Mouse (Mus musculus) cerebellum, adult 9-10 months (tissue): Measurements from ENCODE around the gene Prcc.
"Not testable (repeated sequence)": the region's sequence is repeated elsewhere in the genome, so short reads cannot be mapped to it uniquely, and the experiment has no call there.

Experiments used
- DNase-seq: peaks from one replicate; pipeline ENCODE4 v3.0.0; 2022

The Prcc gene

DNA sequence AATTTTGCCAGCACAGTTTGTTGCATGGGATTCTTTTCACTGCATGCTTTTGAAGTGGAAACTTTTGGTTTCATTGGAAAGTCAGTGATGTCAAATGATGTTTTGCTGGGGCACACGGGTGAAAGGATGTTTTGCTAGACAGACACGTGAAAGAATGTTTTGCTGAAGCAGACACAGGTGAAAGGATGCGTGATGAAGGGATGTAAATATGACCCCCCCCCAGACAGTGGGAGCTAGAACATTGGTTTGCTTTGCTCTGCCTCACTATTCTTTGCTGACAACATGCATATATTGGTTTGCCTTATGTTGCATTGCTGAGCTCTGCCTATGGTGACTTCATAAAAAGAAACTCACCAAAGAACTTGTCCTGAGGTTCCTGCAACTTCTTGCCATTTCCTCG lies 40.4 kb downstream of the Prcc start:
- no peak for DNase-seq

DNA sequence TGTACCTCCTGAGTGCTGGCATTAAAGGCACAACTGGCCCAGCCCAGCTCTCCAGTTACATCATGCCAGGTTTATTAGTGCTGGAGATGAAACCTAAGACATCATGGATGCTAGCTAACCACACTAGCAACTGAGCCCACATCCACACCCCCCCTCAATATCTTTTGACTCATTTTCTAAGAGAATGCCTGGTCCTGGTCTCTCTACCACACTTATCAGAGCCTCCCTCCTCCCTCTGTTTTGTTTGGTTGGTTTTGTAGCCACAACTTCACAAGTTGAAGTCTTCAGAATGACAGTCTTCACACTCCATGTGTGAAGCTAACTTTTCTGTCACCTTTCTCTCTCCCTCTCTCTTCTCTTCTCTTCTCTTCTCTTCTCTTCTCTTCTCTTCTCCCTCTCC lies 44.5 kb downstream of the Prcc start:
- DNase-seq: no peak

DNA sequence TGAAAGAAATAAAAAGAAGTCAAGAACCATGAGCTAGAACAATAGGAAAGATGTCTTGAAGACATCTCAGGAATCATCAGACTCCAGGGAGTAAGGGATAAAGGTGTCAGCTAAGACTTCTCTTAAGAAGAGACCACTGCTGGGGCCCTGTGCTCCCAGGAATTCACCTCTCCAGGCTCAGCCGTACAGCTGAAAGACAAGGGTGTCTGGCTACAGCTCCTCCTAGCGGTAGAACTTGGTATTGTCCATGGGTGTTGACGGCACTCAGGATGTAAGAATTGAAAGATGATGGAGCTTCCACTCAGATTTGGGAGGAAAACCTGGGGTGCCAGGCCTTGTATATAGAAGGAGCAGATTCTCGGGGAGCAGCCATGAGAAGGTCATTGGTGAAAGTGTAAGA lies 46.8 kb downstream of the Prcc start:
- peak; percentile 61 for DNase-seq

DNA sequence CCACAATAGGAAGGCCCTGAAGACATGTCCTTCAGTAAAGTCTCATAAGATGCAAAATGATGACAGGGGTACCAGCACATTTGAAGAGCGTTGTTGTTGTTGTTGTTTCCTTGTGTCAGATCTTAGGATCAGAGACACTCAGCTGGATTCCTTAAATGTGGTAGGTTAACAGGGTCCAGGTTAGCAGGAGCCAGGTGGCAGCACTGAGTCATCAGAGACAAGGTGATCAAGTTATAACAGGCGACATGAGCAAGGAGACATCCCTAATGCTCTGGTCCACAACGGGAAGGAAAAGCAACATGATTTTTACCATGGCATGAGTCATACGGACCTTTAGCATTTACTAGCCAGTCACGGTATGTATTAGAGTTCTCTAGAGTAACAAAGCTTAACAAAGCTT lies 51.9 kb downstream of the Prcc start:
- DNase-seq: no peak

DNA sequence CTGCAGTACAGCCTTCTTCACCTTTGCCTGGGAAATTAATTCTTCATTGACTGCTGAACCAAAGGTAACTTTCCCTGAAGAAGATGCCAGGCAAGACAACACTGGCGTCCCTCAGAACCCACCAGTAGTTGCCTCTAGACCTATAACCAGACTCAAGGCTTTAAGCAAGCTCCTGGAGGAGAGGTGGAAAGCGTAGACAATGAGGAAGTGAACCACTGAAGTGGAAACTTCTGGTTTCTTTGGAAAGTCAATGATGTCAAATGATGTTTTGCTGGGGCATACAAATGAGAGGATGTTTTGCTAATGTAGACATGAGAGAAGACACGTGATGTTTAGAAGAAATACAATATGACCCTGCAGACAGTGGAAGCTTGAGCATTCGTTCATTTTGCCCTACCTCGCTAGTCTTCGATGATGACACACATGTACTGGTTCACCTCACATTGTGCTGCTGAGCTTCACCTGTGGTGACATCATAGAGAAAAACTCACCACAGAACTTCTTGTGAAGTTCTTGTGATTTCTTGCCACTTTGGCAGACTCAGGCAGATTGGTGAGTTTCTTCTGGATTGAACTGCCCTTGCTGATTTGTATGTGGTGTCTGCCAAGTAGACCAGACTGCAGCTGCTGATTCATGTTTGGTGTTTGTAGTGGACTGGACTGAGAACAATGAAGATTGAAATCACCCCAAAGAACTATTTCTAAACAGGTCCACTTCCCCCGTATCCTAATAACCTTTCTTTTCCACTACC lies 53.1 kb downstream of the Prcc start:
- no peak for DNase-seq

DNA sequence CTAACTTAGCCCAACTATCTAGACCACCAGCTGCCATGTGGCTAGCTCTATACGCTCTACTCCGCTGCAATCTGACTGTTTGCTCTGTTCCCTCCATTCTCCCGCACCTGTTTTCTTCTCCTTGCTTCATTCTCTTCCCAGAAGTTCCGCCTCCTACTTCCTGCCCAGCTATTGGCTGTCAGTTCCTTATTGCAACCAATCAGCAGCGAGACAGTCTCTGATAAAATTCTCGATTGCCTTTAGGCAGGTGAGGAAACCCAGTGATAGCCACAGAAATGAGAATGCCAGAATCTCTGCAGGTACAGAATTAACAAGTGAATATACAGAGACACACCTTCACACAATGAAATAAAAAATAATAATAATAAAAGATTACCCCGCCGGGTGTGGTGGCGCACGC lies 56.4 kb downstream of the Prcc start:
- DNase-seq: no peak

- DNase-seq: no peak
Observed at GRCm38 (mm10) chr3:87828435-87828834, 57.0 kb downstream of the Prcc start.

DNA sequence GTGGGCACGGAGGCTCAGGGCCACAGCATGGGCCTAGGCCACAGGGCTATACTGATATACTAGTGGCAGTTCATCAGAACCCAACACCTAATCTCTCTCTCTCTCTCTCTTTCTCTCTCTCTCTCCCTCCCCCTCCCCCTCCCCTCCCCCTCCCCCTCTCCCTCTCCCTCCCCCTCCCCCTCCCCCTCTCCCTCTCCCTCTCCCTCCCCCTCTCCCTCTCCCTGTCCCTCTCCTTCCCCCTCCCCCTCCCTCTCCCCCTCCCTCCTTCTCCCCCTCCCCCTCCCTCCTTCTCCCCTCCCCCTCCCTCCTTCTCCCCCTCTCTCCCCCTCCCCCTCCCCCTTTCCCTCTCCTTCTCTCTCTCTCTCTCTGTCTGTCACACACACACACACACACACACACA lies 61.2 kb downstream of the Prcc start, which contains the start of gene Pear1:
Pear1 (minus strand) TSS at position 101 of the 400 bp plus-strand sequence.
- not testable (repeated sequence) for DNase-seq

- DNase-seq: no peak
Observed at GRCm38 (mm10) chr3:87818226-87818625, 67.2 kb downstream of the Prcc start.

DNA sequence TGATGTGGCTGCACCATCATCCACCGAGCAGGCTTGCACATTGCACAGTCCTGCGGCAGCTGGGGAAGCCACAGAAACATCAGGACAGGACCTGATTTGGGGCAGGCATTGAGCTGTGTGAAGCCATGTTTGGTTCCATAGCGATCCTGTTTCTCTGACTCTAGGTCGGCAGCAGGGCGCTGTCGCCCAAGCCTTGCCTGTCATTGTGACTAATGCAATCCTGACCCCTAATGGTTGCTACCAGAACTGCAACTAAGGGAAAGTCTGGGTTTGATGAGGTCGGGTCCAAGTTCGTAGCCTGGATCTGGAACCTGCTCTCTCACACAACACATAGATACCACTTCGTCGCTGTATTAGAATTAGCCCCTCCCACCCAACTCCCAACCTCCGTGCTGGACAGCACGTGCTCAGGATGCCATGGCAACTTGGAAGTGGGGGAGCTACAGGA lies 68.7 kb downstream of the Prcc start:
- DNase-seq: peak; percentile 81

DNA sequence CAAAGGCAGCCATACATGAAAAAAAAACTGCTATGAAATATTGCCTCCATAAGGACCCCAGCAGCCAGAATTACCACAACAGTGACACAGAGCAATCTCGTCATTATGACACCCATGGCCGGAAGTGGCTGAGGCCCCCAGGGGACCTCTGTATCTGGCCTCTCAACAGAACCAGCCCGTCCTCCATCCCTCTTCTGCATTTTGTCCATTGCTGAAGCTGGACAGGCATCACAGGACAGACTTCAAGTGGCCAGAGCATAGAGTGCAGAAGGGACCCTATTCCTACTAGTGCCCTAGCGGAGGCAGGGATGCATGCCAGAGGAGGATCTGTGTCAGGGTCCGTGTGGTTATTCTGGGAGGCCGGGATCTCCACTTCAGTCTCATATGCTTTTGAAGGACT lies 69.2 kb downstream of the Prcc start:
- no peak for DNase-seq

DNA sequence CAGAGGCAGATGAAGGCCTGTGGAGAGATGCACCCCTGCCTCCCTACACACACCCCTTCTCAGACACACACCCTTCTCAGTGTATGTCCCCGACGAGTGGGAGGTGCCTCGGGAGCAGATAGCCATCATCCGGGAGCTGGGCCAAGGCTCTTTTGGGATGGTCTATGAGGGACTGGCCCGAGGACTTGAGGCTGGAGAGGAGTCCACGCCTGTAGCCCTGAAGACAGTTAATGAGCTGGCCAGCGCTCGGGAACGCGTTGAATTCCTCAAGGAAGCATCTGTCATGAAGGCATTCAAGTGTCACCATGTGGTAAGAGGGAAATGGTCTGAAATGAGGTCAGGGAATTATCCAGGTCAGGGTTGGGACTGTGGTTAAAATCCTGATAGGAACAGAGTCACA lies 72.5 kb downstream of the Prcc start:
- peak; percentile 25 for DNase-seq

- DNase-seq: no peak
Observed at GRCm38 (mm10) chr3:87812413-87812812, 73.0 kb downstream of the Prcc start.

DNA sequence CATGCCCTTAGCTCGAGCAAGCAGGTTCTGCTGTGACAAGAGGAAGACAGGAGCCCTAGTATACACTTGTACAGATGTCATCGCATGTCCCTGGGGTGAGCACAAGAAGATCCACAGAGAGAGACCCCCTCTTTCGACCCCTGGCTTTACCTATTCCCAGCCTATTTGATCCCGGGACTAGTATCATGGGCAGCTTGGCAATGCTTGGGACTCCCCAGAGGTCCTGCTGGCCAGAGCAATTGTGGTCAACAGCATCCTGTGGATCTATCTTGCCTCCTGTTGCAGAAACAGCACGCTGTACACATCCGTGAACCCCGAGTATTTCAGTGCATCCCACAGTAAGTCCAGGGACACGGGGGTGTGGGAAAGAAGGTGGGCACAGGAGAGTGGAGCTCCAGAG lies 74.1 kb downstream of the Prcc start:
- DNase-seq: no peak

GRCm38 (mm10) chr3:87809322-87809962 lies 76.0 kb downstream of the Prcc start:
- DNase-seq: no peak
